Mouse (Mus musculus) right cerebral cortex, adult 18-20 months (tissue): Measurements from ENCODE around the gene Npr1.

ENCODE experiments used
- DNase-seq: peaks from one replicate; pipeline ENCODE4 v3.0.0; 2022; ENCODE audit warnings: mixed read lengths

Gene Npr1

DNA sequence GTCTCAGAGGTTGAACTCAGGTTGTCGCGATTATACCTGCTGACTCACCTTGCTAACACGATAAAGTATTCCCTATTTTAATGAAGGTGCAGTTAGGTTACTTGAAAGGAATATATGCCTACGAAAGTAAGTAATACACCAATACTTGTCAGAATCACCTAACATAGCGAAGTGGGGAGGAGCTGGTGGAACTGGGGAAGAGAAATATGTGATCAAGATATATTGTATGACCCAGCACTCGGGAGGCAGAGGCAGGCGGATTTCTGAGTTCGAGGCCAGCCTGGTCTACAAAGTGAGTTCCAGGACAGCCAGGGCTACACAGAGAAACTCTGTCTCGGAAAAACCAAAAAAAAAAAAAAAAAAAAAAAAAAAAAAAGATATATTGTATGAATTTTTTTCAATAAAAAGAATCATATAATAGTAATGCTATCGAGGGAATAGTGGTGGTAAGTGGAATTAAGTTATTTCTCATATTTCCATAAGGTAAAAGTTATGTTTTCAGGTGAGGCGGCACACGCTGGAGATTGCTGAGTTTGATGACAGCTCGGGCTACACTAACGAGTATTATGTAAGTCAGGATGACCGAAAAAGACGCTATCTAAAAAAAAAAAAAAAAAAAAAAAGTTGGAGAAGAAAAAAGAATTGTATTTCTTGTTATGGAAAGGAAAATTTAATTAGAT is 9.6 kb upstream of the Npr1 start:
- DNase-seq: no peak

- DNase-seq: no peak
Observed at GRCm38 (mm10) chr3:90472213-90472612, 6.5 kb upstream of the Npr1 start.

- DNase-seq: no peak
Observed at GRCm38 (mm10) chr3:90467618-90468300, 2.1 kb upstream of the Npr1 start.

DNA sequence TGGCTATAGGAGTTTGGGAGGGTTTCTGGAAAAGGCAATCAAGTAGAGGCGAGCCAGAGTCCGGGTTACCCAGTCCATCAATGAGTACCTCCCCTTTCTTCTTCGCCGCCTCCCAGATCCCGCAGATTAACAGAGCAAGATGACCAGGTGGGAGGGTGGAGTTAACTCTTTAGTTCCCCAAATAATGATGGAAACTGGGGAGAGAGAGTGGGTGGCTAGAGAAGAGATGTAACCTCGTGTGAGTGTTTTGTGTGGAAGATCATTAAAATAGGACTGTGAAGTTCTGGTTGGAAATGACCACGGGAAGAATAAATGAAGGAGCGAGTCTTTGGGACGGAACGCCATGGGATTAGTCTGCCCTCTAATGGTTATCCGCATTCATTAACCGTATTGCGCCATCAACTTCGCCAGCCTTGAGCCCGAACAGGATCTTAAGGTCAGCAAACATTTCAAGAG is 673 bp upstream of the Npr1 start:
- peak; percentile 63 for DNase-seq

DNA sequence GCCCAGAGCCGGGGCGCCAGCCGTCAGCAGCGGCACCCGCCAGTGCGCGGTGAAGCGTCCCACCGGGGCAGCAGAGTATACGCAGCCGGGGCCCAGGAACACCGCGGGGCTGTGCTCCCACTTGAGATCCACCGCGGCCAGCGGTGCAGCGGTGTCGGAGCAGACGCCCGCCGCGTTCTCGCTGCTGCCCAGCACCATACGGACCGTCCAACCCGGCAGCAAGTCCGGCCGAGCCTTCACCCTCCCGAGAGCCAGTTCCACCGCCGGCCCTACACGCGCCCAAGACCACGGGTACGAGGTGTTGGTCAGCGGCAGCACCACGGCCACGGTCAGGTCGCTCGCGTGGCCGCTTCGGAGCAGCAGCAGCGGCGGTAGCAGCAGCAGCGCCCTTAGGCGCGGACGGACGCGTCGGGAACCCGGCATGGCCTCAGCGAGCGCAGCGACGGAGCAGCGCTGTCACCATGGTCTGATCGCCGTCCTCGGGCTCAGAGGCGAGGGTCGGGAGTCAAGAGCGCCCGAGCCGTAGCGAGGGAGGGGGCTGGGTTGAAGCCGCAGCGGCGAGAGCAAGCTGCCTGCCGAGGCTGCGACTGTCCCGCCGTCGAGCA is 483 bp downstream of the Npr1 start:
- DNase-seq: no peak

DNA sequence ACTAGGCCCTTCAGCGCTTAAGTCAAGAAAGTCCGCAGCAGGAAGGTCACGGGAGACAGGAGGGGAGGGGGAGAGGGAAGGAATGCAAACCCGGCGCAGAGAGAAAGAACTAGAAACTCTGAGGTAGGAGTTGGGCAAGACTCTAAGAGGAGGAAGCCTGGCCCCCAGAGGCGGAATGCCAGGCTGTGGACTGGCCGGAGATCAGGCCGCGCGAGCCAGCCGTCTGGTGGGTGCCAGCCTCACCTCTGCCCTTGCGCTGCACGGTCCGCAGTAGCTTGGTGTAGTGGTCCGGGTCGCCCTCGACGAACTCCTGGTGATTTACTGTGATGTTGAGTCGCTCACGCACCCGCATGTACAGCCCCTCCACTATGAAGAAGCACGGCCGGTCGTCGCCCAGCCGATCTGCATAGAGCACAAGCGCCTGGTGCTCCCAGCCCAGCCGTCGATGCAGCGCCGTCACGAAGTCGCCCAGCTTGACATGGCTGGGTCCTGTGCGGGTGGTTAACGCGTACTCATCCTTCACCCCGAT is 1.1 kb downstream of the Npr1 start:
- no peak for DNase-seq

- DNase-seq: no peak
Observed at GRCm38 (mm10) chr3:90462579-90462978, 3.1 kb downstream of the Npr1 start.

DNA sequence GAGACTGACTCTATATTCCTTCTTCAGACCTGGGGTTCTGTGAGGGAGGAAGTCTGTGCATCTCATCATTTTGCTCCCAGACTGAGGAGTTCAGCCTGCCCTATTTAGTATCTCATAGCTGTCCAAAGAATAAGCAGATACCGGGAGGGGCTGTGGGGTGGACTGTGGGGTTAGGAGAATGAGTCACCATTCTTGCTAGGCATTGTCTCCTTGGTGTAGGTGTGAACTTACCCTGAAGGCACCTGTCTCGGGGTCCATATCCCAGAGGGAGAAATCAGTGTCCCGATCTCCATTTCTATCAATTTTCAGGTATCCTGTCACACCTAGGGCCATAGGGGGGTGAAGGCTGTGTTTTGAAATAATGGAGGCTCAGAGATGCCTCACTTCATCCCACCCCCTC is 3.7 kb downstream of the Npr1 start:
- no peak for DNase-seq

GRCm38 (mm10) chr3:90460315-90460714 is 5.4 kb downstream of the Npr1 start:
- DNase-seq: no peak

GRCm38 (mm10) chr3:90459727-90460126 is 5.9 kb downstream of the Npr1 start:
- DNase-seq: no peak

DNA sequence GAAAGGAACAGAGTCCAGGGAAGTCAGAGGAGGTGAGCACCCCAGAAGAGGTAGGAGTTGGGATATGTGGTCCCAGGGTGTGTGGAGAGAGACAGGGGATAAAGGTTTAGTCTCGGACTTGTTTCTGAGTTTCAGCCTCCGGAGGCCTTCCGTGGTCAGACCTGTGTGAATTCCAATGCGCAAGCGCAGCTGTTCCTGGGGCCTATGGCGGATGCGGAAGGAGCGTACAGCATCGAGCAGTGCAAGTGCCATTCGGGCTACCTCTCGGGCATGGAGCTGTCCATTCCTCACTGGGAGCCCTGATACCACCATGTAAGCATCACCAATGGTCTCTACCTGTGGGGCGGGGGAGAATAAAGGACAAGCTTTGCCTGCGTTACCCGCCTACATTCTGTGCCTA is 10.7 kb downstream of the Npr1 start:
- DNase-seq: no peak

- DNase-seq: peak; percentile 71
Observed at GRCm38 (mm10) chr3:90451396-90452095, 14.1 kb downstream of the Npr1 start.

GRCm38 (mm10) chr3:90450874-90451273 is 14.8 kb downstream of the Npr1 start:
- no peak for DNase-seq

DNA sequence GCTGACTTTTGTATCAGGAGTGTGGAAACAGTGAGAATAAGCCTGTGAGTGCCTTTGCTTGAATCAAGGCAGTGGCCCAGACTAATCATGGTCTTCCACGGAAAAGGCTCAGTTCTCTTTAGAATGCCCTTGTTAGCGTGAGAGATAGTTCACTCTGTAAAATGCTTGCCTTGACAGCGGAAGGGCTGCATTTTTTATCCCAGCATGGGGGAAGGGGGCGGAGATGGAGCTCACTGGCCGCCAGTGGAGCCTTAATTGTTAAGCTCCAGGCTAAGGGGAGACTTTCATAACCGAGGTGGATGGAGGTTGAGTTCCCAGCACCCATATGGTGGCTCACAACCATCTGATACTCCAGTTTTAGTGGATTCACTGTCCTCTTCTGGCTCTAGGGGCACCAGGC is 17.0 kb downstream of the Npr1 start:
- no peak for DNase-seq

DNA sequence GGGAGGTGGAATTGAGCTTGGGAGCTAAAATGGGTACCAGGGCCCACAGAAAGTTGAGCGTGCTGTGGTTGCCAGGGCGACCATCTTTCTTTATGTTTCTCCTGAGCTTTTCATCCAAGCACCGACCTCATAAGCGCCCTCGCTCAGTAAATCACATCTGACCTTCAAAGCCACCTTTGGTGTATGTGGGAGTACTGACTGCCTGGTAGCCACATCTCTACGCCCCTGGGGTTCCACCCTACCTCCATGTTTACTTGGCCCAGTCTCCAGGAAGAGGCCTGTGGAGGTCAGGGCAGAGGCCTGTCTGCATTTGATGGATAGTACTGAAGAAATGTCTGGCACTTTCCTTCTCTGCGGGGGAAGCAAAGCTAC is 18.6 kb downstream of the Npr1 start:
- DNase-seq: no peak

DNA sequence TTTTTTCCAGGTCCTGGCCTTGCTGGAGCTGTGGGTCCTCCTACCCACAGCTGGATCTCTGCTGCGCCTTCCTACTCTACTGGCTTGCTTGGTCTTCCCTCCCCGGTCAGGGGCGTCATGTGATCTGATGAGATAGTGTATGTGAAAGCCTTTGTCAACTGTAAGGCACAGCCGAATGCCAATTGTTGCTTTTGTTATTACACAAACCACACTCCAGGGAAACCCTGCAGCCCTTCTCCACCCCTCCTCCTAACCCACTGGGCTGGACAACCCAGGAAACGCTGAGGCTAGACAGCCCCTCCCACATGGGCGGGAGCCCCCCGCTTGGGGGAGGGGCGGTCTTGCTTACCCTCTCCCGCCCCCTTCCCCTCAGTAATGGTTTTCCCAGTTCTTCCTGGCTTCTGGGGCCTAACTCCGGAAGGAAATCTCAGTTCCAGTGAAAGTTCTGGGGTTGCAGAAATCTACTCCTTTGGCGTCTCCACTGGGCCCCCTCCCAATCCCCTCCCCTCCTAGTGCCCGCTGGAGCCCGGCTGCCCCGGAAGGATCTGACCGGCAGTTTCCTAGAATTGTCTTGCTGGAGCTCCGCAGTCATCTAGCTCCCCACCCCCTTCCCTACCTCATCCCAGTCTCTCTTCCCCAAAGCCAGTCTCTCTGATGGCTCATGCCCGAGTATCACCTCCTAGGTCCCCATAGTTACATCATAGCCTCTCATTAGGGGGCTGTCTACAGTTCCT is 19.1 kb downstream of the Npr1 start:
- DNase-seq: peak; percentile 53

GRCm38 (mm10) chr3:90445417-90446200 is 20.1 kb downstream of the Npr1 start:
- DNase-seq: no peak

DNA sequence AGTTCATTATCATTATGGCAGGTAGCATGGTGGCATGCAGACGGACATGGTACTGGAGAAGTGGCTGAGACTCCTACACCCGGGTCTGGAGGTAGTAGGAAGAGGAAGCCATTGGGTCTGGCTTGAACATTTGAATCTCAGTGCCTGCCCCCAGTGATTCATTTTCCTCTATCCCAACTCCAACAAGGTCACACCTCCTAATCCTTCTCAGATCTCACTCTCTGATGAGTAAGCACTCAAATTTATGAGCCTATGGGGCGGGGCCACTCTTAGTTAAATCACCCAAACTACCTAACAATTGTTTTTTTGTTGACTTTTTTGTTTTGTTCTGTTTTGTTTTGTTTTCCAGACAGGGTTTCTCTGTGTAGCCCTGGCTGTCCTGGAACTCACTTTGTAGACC is 21.7 kb downstream of the Npr1 start:
- no peak for DNase-seq

DNA sequence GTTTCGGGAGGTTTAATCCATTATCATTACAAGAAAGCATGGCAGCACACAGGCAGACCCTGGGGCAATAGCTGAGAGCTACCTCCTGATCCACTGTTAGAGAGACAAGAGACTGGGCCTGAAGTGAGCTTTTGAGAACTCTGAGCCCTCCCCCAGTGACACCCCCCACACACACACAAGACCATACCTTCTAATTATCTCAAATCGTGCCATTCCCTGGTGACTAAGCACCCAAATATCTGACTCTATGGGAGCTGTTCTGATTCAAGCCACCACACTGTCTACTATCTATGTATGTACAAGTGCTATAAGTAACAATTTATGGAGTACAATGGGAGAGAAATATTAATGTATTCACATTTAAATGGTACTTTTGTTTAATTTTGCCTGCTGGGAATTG is 24.9 kb downstream of the Npr1 start:
- DNase-seq: no peak

DNA sequence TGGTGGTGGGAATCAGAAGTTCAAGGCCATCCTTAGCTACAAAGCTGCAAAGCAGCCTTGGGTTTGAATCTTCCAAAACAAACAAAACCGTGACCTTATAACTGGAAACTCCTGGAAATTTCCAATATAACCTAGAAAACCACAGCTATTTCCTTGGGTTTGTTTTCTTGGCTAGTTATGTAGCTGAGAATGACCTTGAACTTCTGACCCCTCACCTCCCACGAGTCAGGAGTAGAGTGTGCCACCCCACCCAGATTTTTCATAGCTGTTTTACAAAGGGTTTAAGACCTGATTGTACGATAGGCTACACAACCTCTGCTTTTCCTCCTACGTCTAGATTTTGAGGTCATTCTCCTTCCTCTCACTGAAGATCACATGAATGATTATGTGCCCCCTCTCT is 28.5 kb downstream of the Npr1 start:
- no peak for DNase-seq

DNA sequence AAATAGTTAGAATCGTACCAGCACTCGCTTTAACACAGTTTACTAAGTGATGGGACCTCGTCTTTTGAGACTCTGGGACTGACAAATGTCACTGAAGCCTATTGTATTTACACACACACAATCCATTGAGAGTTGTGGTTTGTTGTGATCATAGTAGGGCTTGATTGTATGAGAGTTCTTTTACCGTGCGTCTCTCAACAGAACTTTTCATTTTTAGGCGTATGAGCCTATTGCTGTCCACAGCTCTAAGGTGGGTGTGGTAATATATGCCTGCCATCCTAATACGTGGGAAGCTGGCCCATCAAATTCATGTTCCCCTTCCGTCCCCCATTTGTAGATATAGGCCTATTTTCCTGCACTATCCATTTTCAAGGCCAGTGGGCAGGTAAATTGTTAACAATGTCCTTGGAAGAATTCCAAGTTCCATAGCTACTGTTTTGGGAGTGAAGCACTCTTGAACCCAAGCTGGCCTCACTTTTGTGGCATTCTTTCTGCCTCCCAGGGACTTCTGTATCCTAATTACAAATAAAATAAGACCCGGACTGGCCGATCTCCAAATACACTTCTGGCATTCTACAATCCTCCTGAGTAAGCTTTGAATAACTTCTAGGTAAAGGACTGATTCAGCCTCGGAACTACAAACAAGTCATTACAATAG is 31.5 kb downstream of the Npr1 start:
- no peak for DNase-seq
